Mouse (Mus musculus): ENCODE results near the gene Gltp.
A peak's percentile ranks its signal among the peaks of the same experiment; 100 is the strongest.

The Gltp gene

GRCm38 (mm10) chr5:114702403-114703392 is 11.9 kb upstream of the Gltp start:
- DNase-seq (ENCODE audit: low spot score), result no peak

- DNase-seq (ENCODE audit: low spot score), result no peak
These were observed 8.2 kb upstream of the Gltp start for GRCm38 (mm10) chr5:114699015-114699414.

GRCm38 (mm10) chr5:114698044-114698746 is 7.4 kb upstream of the Gltp start:
- DNase-seq (ENCODE audit: low spot score), result no peak

- no peak for DNase-seq (ENCODE audit: low spot score)
These were observed 6.2 kb upstream of the Gltp start for GRCm38 (mm10) chr5:114696939-114697338.

GRCm38 (mm10) chr5:114695775-114696174 is 5.0 kb upstream of the Gltp start:
- no peak for DNase-seq (ENCODE audit: low spot score)

GRCm38 (mm10) chr5:114689700-114690366 is 951 bp downstream of the Gltp start:
- DNase-seq (ENCODE audit: low spot score), result no peak

GRCm38 (mm10) chr5:114688703-114689102 is 2.1 kb downstream of the Gltp start:
- DNase-seq (ENCODE audit: low spot score), result no peak

- no peak for DNase-seq (ENCODE audit: low spot score)
These were observed 2.9 kb downstream of the Gltp start for GRCm38 (mm10) chr5:114687901-114688300.

GRCm38 (mm10) chr5:114686726-114687210 is 4.0 kb downstream of the Gltp start:
- no peak for DNase-seq (ENCODE audit: low spot score)

- no peak for DNase-seq (ENCODE audit: low spot score)
These were observed 4.8 kb downstream of the Gltp start for GRCm38 (mm10) chr5:114685986-114686385.

GRCm38 (mm10) chr5:114681717-114682116 is 9.1 kb downstream of the Gltp start:
- DNase-seq (ENCODE audit: low spot score), result no peak

GRCm38 (mm10) chr5:114680676-114681285 is 10.0 kb downstream of the Gltp start:
- DNase-seq (ENCODE audit: low spot score), result no peak

GRCm38 (mm10) chr5:114679841-114680591 is 10.8 kb downstream of the Gltp start:
- no peak for DNase-seq (ENCODE audit: low spot score)

GRCm38 (mm10) chr5:114674594-114674993 is 16.2 kb downstream of the Gltp start:
- DNase-seq (ENCODE audit: low spot score), result no peak

- no peak for DNase-seq (ENCODE audit: low spot score)
These were observed 17.7 kb downstream of the Gltp start for GRCm38 (mm10) chr5:114673114-114673513.

- DNase-seq (ENCODE audit: low spot score), result no peak
These were observed 21.8 kb downstream of the Gltp start for GRCm38 (mm10) chr5:114669014-114669413.

- DNase-seq (ENCODE audit: low spot score), result peak; percentile 93
These were observed 23.4 kb downstream of the Gltp start for GRCm38 (mm10) chr5:114667228-114667856.

- no peak for DNase-seq (ENCODE audit: low spot score)
These were observed 24.1 kb downstream of the Gltp start for GRCm38 (mm10) chr5:114666659-114667058.

GRCm38 (mm10) chr5:114664750-114665149 is 26.0 kb downstream of the Gltp start:
- DNase-seq (ENCODE audit: low spot score), result no peak

GRCm38 (mm10) chr5:114664139-114664538 is 26.6 kb downstream of the Gltp start:
- DNase-seq (ENCODE audit: low spot score), result no peak

- DNase-seq (ENCODE audit: low spot score), result no peak
These were observed 29.8 kb downstream of the Gltp start for GRCm38 (mm10) chr5:114661029-114661428.
